Mouse (Mus musculus): ENCODE data around the gene Serinc2.
"Not testable (repeated sequence)": the region's sequence is repeated elsewhere in the genome, so short reads cannot be mapped to it uniquely, and the experiment has no call there.

Gene Serinc2

GRCm38 (mm10) chr4:130252441-130253157, 26.4 kb downstream of the Serinc2 start:
- no peak for DNase-seq

GRCm38 (mm10) chr4:130251763-130252162, 27.2 kb downstream of the Serinc2 start:
- DNase-seq = no peak

GRCm38 (mm10) chr4:130251172-130251705, 27.8 kb downstream of the Serinc2 start:
- no peak for DNase-seq

- DNase-seq = peak; percentile 42 to 59
Measured at GRCm38 (mm10) chr4:130248636-130249035, 30.4 kb downstream of the Serinc2 start.

GRCm38 (mm10) chr4:130246132-130246531, 32.9 kb downstream of the Serinc2 start:
- peak; percentile 85 to 90 for DNase-seq

- no peak for DNase-seq
Measured at GRCm38 (mm10) chr4:130244749-130245148, 34.3 kb downstream of the Serinc2 start.

- DNase-seq = not testable (repeated sequence)
Measured at GRCm38 (mm10) chr4:130243621-130244020, 35.4 kb downstream of the Serinc2 start.

- DNase-seq = no peak
Measured at GRCm38 (mm10) chr4:130242956-130243355, 36.0 kb downstream of the Serinc2 start.

GRCm38 (mm10) chr4:130240695-130241094, 38.3 kb downstream of the Serinc2 start:
- DNase-seq = peak in 1 of 2 experiments; percentile 58

- peak in 1 of 2 experiments; percentile 22 for DNase-seq
Measured at GRCm38 (mm10) chr4:130237607-130238006, 41.4 kb downstream of the Serinc2 start.

GRCm38 (mm10) chr4:130236361-130236760, 42.6 kb downstream of the Serinc2 start:
- no peak for DNase-seq

GRCm38 (mm10) chr4:130224071-130224470, 54.9 kb downstream of the Serinc2 start:
- no peak for DNase-seq

GRCm38 (mm10) chr4:130222179-130222578, 56.8 kb downstream of the Serinc2 start, which contains the start of gene Gm853:
Gene Gm853 (minus strand): TSS chr4:130222401.
- no peak for DNase-seq

- no peak for DNase-seq
Measured at GRCm38 (mm10) chr4:130220176-130220575, 58.8 kb downstream of the Serinc2 start.

- DNase-seq = no peak
Measured at GRCm38 (mm10) chr4:130215392-130215791, 63.6 kb downstream of the Serinc2 start.

- no peak for DNase-seq
Measured at GRCm38 (mm10) chr4:130213857-130214256, 65.1 kb downstream of the Serinc2 start.

GRCm38 (mm10) chr4:130213197-130213596, 65.8 kb downstream of the Serinc2 start:
- DNase-seq = no peak

GRCm38 (mm10) chr4:130212421-130212820, 66.6 kb downstream of the Serinc2 start:
- no peak for DNase-seq

GRCm38 (mm10) chr4:130211870-130212269, 67.1 kb downstream of the Serinc2 start:
- DNase-seq = no peak
